Mouse (Mus musculus) limb, embryonic 15.5 days (tissue): Measurements from ENCODE around the gene Cfap45. TPM values are rescaled to one million over a fixed set of nuclear protein-coding genes. Genes with fewer than 3 reads are reported as not detected.

Source experiments
- ATAC-seq: fragments of 200-750 bp; cut with Nextera tagmentation; 2 replicates; pipeline ENCODE4 v1.8.0; 2017; ENCODE audit warnings: low read depth, moderate TSS enrichment; ENCODE audit not compliant: insufficient number of reproducible peaks, low FRiP score, low TSS enrichment
- H3K27ac ChIP-seq: fragments of 300-500 bp; sonication (generic); 2 replicates; pipeline ENCODE4 v1.5.1; 2015; ENCODE audit warnings: moderate library complexity, mild to moderate bottlenecking, inconsistent platforms
- H3K27me3 ChIP-seq: fragments of 300-500 bp; sonication (generic); 2 replicates; pipeline ENCODE4 v1.6.1; 2015; ENCODE audit warnings: inconsistent platforms
- H3K36me3 ChIP-seq: fragments of 300-500 bp; sonication (generic); 2 replicates; pipeline ENCODE4 v1.6.1; 2015; ENCODE audit warnings: inconsistent platforms
- H3K4me1 ChIP-seq: fragments of 300-500 bp; sonication (generic); 2 replicates; pipeline ENCODE4 v1.6.1; 2015; ENCODE audit warnings: inconsistent platforms
- H3K4me2 ChIP-seq: fragments of 300-500 bp; sonication (generic); 2 replicates; pipeline ENCODE4 v1.6.1; 2015; ENCODE audit warnings: mild to moderate bottlenecking, inconsistent platforms
- H3K4me3 ChIP-seq: fragments of 300-500 bp; sonication (generic); 2 replicates; pipeline ENCODE4 v1.5.1; 2015; ENCODE audit warnings: mild to moderate bottlenecking, inconsistent platforms
- H3K9ac ChIP-seq: fragments of 300-500 bp; sonication (generic); 2 replicates; pipeline ENCODE4 v1.6.1; 2015; ENCODE audit warnings: inconsistent platforms
- H3K9me3 ChIP-seq: fragments of 300-500 bp; sonication (generic); 2 replicates; pipeline ENCODE4 v1.6.1; 2016; ENCODE audit warnings: inconsistent platforms
- WGBS: fragments of 180-500 bp; shearing (Covaris S2); methylation state at CpG from one replicate; pipeline ENCODE4 v1.1.7; 2015; 5-methylcytosine and 5-hydroxymethylcytosine counted together
- polyA plus RNA-seq: library from polyadenylated mRNA; unstranded; fragments of >200 nt; fragmentation: Nextera tagmentation; extraction: Ambion mirVana; gene quantifications from 2 replicates; pipeline ENCODE4 v1.2.1, GENCODE M21; 2015

Cfap45 gene
- polyA plus RNA-seq = 2.2 and 2.3 TPM in 2 replicates

DNA sequence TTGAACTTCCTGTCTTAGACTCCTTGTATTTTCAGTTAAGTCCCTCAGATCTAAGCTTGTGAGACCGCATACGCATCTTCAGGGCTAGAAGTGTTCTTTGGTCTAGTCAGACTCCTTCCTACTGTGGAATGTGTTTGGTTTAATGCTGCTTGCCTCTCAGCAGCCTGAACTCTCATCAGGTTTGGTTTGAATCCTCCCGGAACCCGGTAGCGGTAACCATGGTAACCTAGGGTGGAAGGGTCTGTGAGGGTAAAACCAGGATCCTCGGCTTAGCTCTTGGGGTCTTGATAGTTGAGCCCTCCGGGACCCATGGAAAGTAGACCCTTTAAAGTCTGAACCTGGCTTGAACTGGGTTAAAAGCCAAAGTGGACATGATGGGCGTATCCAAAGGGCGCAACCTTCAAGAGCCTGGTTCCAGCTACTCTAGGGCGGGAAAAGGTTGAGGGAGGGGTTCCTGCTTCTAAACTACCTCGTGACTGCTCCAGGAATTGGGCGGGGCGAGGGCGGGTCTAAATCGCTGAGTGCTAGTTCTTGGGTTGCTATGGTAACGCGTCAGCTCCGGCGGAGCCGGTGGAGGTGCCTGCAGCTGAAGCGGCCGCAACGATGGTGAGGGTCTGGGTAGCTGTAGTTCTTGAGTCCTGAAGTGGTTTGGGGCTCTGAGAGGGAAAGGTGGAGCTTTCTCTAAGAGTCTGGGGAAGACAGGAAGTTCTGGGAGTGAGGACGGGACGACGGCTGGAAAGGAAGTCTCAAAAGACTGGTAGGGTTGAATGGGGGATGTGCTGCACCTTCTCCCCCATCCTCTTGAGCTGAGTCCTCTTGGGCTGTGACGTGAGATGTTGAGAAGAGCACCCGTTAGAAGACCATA is at the start of gene Cfap45:
Cfap45 (plus strand) TSS at position 226 of the 865 bp plus-strand sequence.
- Histone ChIP-seq H3K36me3 (no peaks in the 10 kb centered on the region), H3K27ac (no peak within 1 kb of the TSS), H3K27me3 (no peaks in the 10 kb centered on the region), H3K4me1 (peaks cover 25% of the 10 kb centered on the region), H3K9me3 (no peaks in the 10 kb centered on the region), H3K9ac (no peak within 1 kb of the TSS), H3K4me3 (peak within 1 kb of the TSS; percentile 36), H3K4me2 (peak within 1 kb of the TSS; percentile 53)
- 3% methylated on average over 28 of the region's 28 CpGs for WGBS
- peak; percentile 74 for ATAC-seq

DNA sequence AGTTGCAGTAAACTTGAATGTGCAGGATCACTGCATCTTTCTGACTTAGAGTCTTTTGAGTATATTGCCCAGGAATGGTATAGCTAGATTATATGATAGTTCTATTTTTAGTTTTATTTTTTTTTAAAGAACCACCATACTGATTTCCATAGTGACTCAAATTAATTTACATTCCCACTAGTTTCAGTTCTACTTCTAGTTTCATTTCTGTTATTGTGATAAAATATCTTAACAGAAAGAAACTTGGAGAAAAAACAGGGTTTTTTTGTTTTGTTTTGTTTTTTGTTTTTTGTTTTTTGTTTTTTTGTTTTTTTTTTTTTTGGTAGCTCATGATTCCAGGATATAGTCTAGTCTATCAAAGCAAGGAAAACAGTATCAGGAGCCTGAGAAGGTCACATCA is 47.7 kb upstream of the Cfap45 start:
- H3K9me3 ChIP-seq = no peaks in the 10 kb centered on the region
- no peak for ATAC-seq
- H3K4me2 ChIP-seq = no peak overlapping the region
- H3K36me3 ChIP-seq = no peaks in the 10 kb centered on the region
- H3K27ac ChIP-seq = no peak overlapping the region
- H3K4me1 ChIP-seq = no peaks in the 10 kb centered on the region
- no peak overlapping the region for H3K9ac ChIP-seq
- H3K4me3 ChIP-seq = no peak overlapping the region
- H3K27me3 ChIP-seq = no peaks in the 10 kb centered on the region

DNA sequence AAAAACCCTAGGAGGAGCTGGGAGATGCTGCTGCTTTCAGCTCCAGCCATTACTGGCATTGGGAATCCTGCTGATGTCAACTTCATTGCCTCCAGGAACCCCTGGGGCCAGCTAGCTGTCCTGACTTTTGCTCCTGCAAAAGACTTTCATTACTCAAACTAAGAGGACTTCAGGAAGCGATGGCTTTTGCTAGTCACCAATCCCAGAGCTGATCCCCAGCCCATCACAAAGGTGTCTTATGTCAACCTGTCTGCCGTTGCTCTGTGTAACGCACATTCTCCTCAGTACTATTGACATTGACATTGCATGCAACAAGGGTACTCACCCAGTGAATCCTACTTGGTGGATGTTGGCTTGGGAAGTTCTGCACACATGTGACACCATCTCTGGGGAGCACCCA is 46.4 kb upstream of the Cfap45 start:
- no peaks in the 10 kb centered on the region for H3K4me1 ChIP-seq
- 84% methylated on average over 3 of the region's 3 CpGs for WGBS
- H3K9me3 ChIP-seq = no peaks in the 10 kb centered on the region
- no peak overlapping the region for H3K4me2 ChIP-seq
- no peaks in the 10 kb centered on the region for H3K27me3 ChIP-seq
- no peaks in the 10 kb centered on the region for H3K36me3 ChIP-seq
- no peak for ATAC-seq
- no peak overlapping the region for H3K27ac ChIP-seq
- no peak overlapping the region for H3K4me3 ChIP-seq
- H3K9ac ChIP-seq = no peak overlapping the region

DNA sequence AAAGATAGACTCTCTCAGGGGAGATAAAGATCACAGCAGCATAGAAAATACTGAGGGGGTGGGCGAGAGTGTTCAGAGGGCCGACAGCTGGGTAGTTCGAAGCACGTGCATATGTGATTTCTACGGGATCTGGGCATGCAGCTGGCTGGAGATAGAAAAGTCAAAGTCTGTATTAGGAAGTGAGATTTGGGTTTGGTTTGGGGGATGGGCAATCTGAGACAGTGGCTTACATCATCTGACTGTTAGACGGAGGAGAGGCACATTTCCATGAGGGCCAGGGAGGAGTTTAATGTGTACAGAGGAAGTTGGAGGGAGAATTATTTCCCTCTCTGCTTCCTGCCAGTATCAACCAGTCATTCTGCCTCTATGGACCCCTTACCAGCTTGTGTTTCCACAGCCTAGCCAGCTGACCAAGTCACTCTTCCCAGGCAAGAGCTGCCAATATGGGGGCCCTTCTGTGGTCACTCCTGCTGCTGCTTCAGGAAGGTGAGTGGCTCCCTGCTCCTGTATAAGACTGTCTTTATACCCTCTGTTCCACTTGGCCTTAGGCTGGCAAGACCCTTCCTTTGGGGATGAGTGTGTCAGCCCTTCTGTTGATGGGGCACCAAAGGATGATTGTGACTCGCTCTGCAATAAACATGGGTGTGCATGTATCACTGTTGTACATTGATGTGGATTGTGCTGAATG is 45.4 kb upstream of the Cfap45 start, which contains the start of gene Slamf9:
Slamf9 (plus strand) TSS at position 305 of the 688 bp plus-strand sequence.
- Histone ChIP-seq H3K4me2 (no peak within 1 kb of the TSS), H3K4me1 (no peaks in the 10 kb centered on the region), H3K4me3 (no peak within 1 kb of the TSS), H3K36me3 (no peaks in the 10 kb centered on the region), H3K9me3 (no peaks in the 10 kb centered on the region), H3K27me3 (no peaks in the 10 kb centered on the region), H3K27ac (no peak within 1 kb of the TSS), H3K9ac (no peak within 1 kb of the TSS)
- no peak for ATAC-seq
- WGBS = 59% methylated on average over 7 of the region's 7 CpGs

DNA sequence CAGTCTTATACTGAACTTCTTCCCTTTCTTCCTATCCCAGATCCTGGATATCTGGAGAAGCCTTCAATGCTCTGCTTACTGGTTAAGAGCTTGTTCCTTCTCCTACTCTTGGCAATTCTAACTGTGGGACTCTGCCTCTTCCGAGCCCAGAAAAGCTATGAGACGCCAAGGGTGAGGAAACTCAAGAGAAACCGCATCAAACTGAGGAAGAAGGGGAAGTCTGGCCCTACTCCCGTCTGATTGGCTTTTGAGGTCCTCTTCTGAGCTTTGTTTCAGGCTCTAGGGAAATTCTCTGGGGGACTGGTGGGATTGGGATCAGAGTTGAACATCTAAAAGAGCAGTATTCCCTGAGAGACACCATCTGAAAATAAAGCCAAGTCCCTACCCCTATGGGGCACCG is 42.6 kb upstream of the Cfap45 start:
- Histone ChIP-seq H3K27me3 (0 out of 2 replicates have a peak, but pooled peaks cover 3% of the 10 kb centered on the region), H3K36me3 (no peaks in the 10 kb centered on the region), H3K9ac (no peak overlapping the region), H3K4me3 (no peak overlapping the region), H3K4me1 (peaks cover 18% of the 10 kb centered on the region), H3K9me3 (no peaks in the 10 kb centered on the region), H3K4me2 (no peak overlapping the region), H3K27ac (no peak overlapping the region)
- no peak for ATAC-seq
- WGBS = 76% methylated on average over 5 of the region's 5 CpGs

DNA sequence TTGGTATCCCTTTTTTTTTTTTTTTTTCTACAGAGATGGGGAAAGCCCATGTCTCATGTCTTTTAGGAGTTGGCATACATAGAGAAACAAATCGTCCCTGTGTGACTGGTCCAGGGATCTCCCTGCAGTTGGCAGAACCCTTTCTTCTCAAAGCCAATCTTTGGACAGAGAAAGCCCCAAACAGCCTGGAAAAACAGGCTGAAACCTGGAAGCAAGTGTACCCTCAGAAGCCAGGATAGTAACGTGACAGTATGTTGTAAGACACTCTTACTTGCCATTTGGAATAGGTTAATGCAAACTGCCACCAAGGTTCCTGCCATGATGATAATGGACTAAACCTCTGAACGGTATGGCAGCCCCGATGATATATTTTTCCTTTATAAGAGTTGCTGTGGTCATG is 40.2 kb upstream of the Cfap45 start:
- Histone ChIP-seq H3K27me3 (0 out of 2 replicates have a peak, but pooled peaks cover 3% of the 10 kb centered on the region), H3K9ac (no peak overlapping the region), H3K36me3 (0 out of 2 replicates have a peak, but pooled peaks cover 2% of the 10 kb centered on the region), H3K4me1 (peaks cover 39% of the 10 kb centered on the region), H3K4me2 (no peak overlapping the region), H3K27ac (no peak overlapping the region), H3K9me3 (no peaks in the 10 kb centered on the region), H3K4me3 (no peak overlapping the region)
- 87% methylated on average over 4 of the region's 4 CpGs for WGBS
- ATAC-seq = no peak

DNA sequence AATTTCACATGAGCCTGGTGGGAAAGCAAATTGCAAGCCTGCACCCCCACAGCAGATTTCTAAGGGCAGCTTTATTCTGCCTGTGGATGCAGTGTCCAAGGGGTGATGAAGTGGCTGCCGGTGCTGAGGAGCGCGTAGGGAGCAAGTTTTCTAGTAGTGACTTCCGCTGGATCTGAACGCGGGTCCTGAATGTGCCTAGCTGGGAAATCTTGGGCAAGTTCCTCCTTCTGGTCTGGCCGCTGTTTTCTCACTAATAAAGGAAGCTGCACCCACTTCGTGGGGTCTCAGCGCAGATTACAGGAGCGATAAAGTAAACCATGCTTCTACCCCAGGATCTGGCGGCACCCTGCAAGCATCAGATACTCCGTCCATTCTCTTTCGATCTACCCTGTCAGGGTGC is 39.5 kb upstream of the Cfap45 start:
- peak overlapping the region; percentile 86 for H3K4me2 ChIP-seq
- 0 out of 2 replicates have a peak, but pooled peaks cover 2% of the 10 kb centered on the region for H3K36me3 ChIP-seq
- no peak overlapping the region; the same call in 1 of the 2 replicates for H3K27ac ChIP-seq
- peak overlapping the region; percentile 59 for H3K4me3 ChIP-seq
- H3K27me3 ChIP-seq = 0 out of 2 replicates have a peak, but pooled peaks cover 3% of the 10 kb centered on the region
- H3K9me3 ChIP-seq = no peaks in the 10 kb centered on the region
- H3K4me1 ChIP-seq = peaks cover 44% of the 10 kb centered on the region
- ATAC-seq = no peak
- WGBS = 15% methylated on average over 13 of the region's 13 CpGs
- H3K9ac ChIP-seq = no peak overlapping the region

DNA sequence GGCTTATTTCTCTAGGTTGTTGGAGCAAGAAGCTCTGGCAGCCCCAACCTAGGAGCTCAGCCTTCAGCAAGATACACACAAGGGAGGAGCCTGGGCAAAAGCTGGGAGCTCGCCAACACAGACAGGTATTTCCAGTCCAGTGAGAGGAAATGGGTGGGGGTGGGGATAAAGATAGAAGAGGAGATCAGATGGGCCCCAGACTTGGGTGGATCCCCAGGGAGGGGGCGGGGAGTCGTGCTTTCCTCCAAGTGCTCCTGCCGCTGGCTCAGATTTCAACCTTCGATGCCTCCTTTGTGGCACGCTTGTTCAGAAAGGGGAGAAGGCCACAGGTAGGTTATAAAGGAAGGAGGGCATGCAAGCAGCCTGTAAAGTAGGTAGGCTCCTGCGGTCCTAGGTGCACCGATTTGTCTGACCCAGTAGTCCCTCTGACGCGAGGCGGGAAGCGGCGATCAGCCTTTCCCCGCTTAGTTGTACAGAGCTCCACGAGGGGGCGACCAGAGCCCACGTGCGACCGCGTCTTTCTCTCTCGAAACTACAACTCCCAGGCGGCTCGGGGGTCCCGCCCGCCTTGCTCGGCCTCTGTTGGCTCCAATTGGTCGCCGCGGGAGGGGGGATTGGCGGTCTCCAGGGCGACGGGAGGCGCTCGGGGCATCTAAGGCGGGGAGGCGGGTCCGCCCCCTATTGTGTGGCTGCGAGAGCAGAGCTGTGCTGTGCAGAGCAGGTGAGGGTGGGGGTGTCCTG is 38.9 kb upstream of the Cfap45 start, which contains the start of gene Igsf9:
Igsf9 (plus strand) TSS at position 249 of the 741 bp plus-strand sequence.
- Histone ChIP-seq H3K36me3 (0 out of 2 replicates have a peak, but pooled peaks cover 2% of the 10 kb centered on the region), H3K9ac (peak within 1 kb of the TSS; percentile 44), H3K27ac (peak within 1 kb of the TSS; percentile 73), H3K4me3 (peak within 1 kb of the TSS; percentile 59), H3K27me3 (0 out of 2 replicates have a peak, but pooled peaks cover 3% of the 10 kb centered on the region), H3K9me3 (no peaks in the 10 kb centered on the region), H3K4me2 (peak within 1 kb of the TSS; percentile 86), H3K4me1 (peaks cover 47% of the 10 kb centered on the region)
- WGBS = under 1% methylated on average over 37 of the region's 38 CpGs
- ATAC-seq = peak; percentile 92

DNA sequence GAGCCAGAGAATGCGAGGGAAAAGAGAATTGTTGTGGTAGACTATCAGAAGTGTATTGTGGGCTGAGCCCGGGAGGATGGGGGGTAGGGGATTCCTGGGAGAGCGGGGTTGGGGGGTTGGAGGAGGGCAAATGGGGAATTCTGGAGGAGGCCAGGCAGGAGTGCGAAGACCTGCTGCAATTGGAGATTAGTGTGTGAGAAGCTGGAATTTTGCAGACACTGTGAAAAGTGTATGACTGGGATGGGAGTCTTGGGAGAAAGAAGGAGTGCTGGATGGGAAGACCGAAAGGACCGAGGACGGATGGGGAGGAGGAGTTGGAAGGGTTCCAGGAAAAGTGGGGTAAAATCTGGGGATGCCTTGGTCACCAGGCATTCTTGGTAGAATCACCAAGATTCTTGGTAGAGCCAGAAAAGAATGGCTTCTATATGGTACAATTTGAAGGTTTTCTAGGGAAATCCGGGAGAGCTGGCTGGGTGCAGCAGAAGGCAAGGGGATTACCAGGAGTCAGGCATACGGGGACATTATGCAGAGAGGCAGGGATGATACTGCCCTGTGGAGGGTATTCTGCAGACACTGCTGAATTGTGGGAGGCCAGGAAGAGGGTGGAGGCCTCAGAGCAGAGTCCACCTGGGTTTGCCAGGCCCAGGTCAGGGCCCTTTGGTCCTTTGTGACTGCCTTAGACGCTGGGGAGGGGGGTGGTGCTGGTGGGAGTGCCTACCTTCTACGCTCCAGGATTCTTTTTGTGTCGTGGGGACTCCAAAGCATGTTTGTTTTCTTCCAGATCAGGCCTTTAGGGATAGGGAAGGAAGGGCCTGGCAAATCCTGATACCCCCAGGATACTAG is 37.9 kb upstream of the Cfap45 start:
- Histone ChIP-seq H3K9ac (peak overlapping the region; percentile 44), H3K27me3 (0 out of 2 replicates have a peak, but pooled peaks cover 3% of the 10 kb centered on the region), H3K4me3 (peak overlapping the region; percentile 59), H3K4me1 (peaks cover 47% of the 10 kb centered on the region), H3K9me3 (no peaks in the 10 kb centered on the region), H3K27ac (peak overlapping the region; percentile 57), H3K36me3 (peaks cover 2% of the 10 kb centered on the region; the same call in 1 of the 2 replicates), H3K4me2 (peak overlapping the region; percentile 86)
- 6% methylated on average over 12 of the region's 12 CpGs for WGBS
- no peak for ATAC-seq

DNA sequence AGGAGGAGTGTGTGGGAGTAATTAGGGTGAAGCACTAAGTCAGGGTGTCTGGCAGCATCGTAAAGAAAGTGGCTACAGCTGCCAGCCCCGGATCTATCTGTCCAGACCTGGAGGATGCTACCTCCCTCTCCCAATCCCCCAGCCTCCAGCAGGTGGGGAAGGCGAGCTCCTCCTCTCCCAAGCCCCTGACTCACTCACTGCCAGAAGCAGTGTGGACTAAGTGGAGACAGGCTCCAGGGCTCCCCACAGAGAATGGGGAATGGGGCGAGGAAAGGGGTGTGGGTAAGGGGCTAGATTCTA is 37.3 kb upstream of the Cfap45 start:
- Histone ChIP-seq H3K27ac (no peak overlapping the region), H3K36me3 (peaks cover 2% of the 10 kb centered on the region; the same call in 1 of the 2 replicates), H3K9me3 (no peaks in the 10 kb centered on the region), H3K27me3 (0 out of 2 replicates have a peak, but pooled peaks cover 3% of the 10 kb centered on the region), H3K9ac (no peak overlapping the region), H3K4me1 (peaks cover 49% of the 10 kb centered on the region), H3K4me3 (peak overlapping the region; percentile 59), H3K4me2 (peak overlapping the region; percentile 86)
- ATAC-seq = no peak
- WGBS = 20% methylated on average over 4 of the region's 4 CpGs

DNA sequence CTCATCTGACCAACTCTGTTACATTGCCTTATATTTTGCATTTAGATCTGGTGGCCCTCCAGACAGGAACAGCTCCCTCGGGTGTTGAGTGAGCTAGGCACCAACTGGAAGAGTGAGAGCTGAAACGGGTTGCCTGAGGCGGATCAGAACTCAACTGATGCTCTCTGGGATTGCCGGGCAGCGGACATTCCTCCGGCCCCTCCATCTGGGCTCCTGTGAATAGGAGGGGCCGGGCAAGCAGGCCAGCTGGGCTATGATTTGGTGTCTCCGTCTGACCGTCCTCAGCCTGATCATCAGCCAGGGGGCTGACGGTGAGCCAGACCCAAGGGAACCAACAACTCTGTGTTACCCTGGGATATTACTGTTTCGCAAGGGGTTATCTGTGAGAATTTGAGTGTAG is 36.4 kb upstream of the Cfap45 start:
- Histone ChIP-seq H3K4me3 (0 out of 2 replicates have a peak overlapping the region, but pooled peaks have one; percentile 8), H3K4me1 (peaks cover 50% of the 10 kb centered on the region)

More for the DNA sequence above, 36.4 kb upstream of the Cfap45 start:
- WGBS = 57% methylated on average over 11 of the region's 11 CpGs
- Histone ChIP-seq H3K27me3 (0 out of 2 replicates have a peak, but pooled peaks cover 3% of the 10 kb centered on the region), H3K36me3 (peaks cover 2% of the 10 kb centered on the region; the same call in 1 of the 2 replicates), H3K27ac (no peak overlapping the region), H3K4me2 (peak overlapping the region; percentile 86), H3K9ac (no peak overlapping the region), H3K9me3 (no peaks in the 10 kb centered on the region)
- no peak for ATAC-seq
